Mouse (Mus musculus) neural tube, embryonic 14.5 days (tissue): ENCODE measurements around the gene Sclt1. TPM values are rescaled to one million over a fixed set of nuclear protein-coding genes. Genes with fewer than 3 reads are reported as not detected.

Source experiments
- ATAC-seq: fragments of 200-750 bp; cut with Nextera tagmentation; 2 replicates; pipeline ENCODE4 v1.8.0; 2017; ENCODE audit warnings: low read depth, mild to moderate bottlenecking, moderate TSS enrichment, moderate library complexity
- H3K27ac ChIP-seq: fragments of 300-500 bp; sonication (generic); 2 replicates; pipeline ENCODE4 v1.5.1; 2014; ENCODE audit warnings: low read depth, mild to moderate bottlenecking, control low read depth, low read length, moderate library complexity, mixed read lengths
- H3K27me3 ChIP-seq: fragments of 300-500 bp; sonication (generic); 2 replicates; pipeline ENCODE4 v1.6.1; 2014; ENCODE audit warnings: low read length; ENCODE audit not compliant: control insufficient read depth, insufficient read depth
- H3K36me3 ChIP-seq: fragments of 300-500 bp; sonication (generic); 2 replicates; pipeline ENCODE4 v1.6.1; 2014; ENCODE audit warnings: low read length, mixed read lengths; ENCODE audit not compliant: control insufficient read depth, insufficient read depth
- H3K4me1 ChIP-seq: fragments of 300-500 bp; sonication (generic); 2 replicates; pipeline ENCODE4 v1.6.1; 2014; ENCODE audit warnings: low read length; ENCODE audit not compliant: control insufficient read depth, insufficient read depth
- H3K4me2 ChIP-seq: fragments of 300-500 bp; sonication (generic); 2 replicates; pipeline ENCODE4 v1.6.1; 2014; ENCODE audit warnings: mild to moderate bottlenecking, low read depth, low read length, control low read depth
- H3K4me3 ChIP-seq: fragments of 300-500 bp; sonication (generic); 2 replicates; pipeline ENCODE4 v1.5.1; 2014; ENCODE audit warnings: low read depth, low read length, control low read depth, mixed read lengths
- H3K9ac ChIP-seq: fragments of 300-500 bp; sonication (generic); replicated peaks from 2 replicates; pipeline ENCODE4 v1.6.1; 2014; ENCODE audit warnings: low read depth, mild to moderate bottlenecking, control low read depth, low read length, mixed read lengths
- H3K9me3 ChIP-seq: fragments of 300-500 bp; sonication (generic); 2 replicates; pipeline ENCODE4 v1.6.1; 2016; ENCODE audit warnings: low read length; ENCODE audit not compliant: control insufficient read depth
- WGBS: fragments of 180-500 bp; shearing (Covaris S2); extraction: QIAGEN DNeasy Blood & Tissue Kit; methylation state at CpG from one replicate; pipeline ENCODE4 v1.1.7; 2014; 5-methylcytosine and 5-hydroxymethylcytosine counted together
- polyA plus RNA-seq: library from polyadenylated mRNA; unstranded; fragments of >200 nt; fragmentation: Nextera tagmentation; extraction: Ambion mirVana; gene quantifications from 2 replicates; pipeline ENCODE4 v1.2.1, GENCODE M21; 2014

Sclt1 gene
- polyA plus RNA-seq, 1 experiment from 2014 or later = 25.6 TPM

DNA sequence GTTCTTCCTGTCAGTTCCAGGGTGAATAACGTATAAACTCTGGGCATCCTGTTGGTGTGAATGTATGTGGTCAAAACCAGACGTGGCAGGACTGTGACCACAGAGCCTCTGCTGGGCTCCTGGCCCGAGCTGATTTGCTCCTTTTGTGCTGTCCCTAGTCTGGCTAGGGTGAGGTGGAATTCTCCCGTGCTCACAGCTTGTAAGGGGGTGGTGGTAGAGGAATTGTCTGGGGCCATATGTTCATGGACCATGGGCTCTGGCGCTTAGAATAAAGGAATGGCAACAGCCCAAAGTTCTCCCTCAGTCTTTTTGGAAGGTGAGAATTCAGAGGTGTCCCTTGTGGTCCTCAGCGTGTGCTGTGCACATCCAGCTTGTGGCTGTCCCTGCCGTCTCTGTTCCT lies 149.5 kb downstream of the Sclt1 start:
- peaks cover 2% of the 10 kb centered on the region; the same call in 1 of the 2 replicates for H3K4me1 ChIP-seq
- no peak for ATAC-seq
- no peak overlapping the region for H3K4me2 ChIP-seq
- WGBS = 83% methylated on average over 7 of the region's 7 CpGs
- no peak overlapping the region for H3K4me3 ChIP-seq
- H3K9me3 ChIP-seq = no peaks in the 10 kb centered on the region
- peaks cover 8% of the 10 kb centered on the region for H3K36me3 ChIP-seq
- H3K27me3 ChIP-seq = no peaks in the 10 kb centered on the region
- no peak overlapping the region for H3K27ac ChIP-seq
- H3K9ac ChIP-seq = no peak overlapping the region

DNA sequence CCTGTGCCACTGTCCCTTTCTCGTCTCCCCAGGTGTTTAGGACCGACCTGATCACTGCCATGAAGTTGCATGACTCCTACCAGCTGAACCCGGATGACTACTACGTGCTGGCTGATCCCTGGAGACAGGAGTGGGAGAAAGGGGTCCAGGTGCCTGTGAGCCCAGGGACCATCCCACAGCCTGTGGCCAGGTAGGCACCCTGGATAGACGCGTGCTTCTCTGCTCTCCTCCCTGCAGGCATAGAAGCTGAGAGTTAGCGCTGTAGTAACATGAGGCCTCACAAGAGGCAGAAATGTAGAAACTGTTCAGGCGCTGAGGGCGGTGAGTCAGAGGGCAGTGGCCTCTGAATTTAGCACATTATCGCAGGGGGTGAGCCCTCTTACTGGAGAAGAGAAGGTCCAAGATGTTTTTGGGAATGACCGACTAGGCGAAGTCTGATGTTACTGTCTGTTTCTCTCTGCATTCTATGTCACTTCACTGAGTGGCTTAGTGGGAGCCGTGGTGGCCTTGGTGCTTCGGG lies 150.6 kb downstream of the Sclt1 start:
- WGBS = 95% methylated on average over 14 of the region's 14 CpGs
- H3K4me3 ChIP-seq = no peak overlapping the region
- ATAC-seq = no peak
- H3K4me1 ChIP-seq = peaks cover 2% of the 10 kb centered on the region; the same call in 1 of the 2 replicates
- H3K4me2 ChIP-seq = no peak overlapping the region
- H3K27me3 ChIP-seq = no peaks in the 10 kb centered on the region
- H3K9me3 ChIP-seq = no peaks in the 10 kb centered on the region
- peaks cover 8% of the 10 kb centered on the region for H3K36me3 ChIP-seq
- H3K27ac ChIP-seq = no peak overlapping the region
- H3K9ac ChIP-seq = no peak overlapping the region

DNA sequence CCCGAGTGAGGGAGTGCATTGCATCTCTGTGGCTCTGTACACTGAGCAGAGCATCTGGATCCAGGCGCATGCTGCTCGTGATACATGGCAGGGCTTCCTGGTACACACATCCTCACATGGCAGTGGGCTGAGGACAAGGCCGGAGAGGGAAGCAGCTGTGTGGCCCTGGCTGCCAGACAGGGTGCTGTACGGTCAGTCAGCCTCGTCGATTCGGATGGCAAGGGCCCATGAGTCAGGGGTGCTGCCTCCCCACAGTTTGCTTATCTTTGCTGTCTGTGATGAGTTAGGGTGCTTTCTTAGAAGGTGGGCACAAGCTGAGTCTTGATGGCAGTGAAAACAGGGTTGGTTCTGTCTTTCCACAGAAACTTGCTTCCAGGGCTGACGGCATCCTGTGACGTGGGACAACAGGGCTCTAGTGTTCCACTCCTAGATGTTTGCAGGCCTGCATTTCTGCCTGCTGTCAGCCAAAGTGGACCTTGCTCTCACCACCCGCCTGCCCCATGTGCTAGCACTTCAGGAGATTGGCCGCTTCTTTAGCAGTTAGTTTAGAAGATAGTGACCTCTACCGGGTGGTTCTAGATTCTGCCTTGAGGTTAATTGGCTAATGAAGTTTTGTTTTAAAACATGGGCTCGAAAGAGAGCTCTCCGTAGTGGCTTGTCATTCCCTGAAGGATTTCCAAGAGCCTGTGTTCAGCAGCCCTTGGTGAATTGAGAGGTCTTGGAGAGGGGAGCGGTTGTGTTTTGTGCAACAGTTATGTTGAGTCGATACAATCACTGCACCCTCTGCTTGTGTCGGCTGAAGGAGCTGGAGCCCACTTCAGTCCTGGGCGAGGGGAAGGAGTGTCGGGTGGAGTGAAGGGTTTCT lies 151.4 kb downstream of the Sclt1 start:
- no peak for ATAC-seq
- 93% methylated on average over 20 of the region's 20 CpGs for WGBS
- Histone ChIP-seq H3K4me1 (peaks cover 2% of the 10 kb centered on the region; the same call in 1 of the 2 replicates), H3K9me3 (no peaks in the 10 kb centered on the region), H3K27ac (no peak overlapping the region), H3K4me3 (no peak overlapping the region), H3K4me2 (no peak overlapping the region), H3K9ac (no peak overlapping the region), H3K27me3 (no peaks in the 10 kb centered on the region), H3K36me3 (peaks cover 8% of the 10 kb centered on the region)

DNA sequence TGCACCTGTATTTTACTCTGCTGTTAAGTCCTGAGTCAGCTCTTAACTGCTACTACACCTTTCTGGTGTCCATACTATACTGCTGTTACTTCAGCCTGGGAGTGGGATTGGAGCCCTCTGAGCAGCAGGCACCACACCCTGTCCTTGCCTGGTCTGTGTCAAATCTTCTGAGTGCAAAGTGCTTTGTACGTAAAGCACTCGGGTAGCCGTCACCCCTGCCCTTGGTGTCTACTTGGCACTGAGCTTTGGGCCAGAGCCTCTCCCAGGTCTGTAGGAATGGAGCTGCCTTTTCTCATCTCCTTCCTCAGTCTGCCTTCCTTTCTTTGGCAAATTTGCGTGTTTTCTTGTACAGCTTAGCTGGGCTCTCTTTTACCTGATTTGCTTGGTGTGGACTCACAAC lies 152.3 kb downstream of the Sclt1 start:
- 97% methylated on average over 4 of the region's 4 CpGs for WGBS
- H3K27ac ChIP-seq = no peak overlapping the region
- H3K4me3 ChIP-seq = no peak overlapping the region
- ATAC-seq = no peak
- H3K36me3 ChIP-seq = peaks cover 8% of the 10 kb centered on the region
- no peak overlapping the region for H3K9ac ChIP-seq
- no peak overlapping the region for H3K4me2 ChIP-seq
- no peaks in the 10 kb centered on the region for H3K27me3 ChIP-seq
- no peaks in the 10 kb centered on the region for H3K9me3 ChIP-seq
- H3K4me1 ChIP-seq = peaks cover 2% of the 10 kb centered on the region; the same call in 1 of the 2 replicates

DNA sequence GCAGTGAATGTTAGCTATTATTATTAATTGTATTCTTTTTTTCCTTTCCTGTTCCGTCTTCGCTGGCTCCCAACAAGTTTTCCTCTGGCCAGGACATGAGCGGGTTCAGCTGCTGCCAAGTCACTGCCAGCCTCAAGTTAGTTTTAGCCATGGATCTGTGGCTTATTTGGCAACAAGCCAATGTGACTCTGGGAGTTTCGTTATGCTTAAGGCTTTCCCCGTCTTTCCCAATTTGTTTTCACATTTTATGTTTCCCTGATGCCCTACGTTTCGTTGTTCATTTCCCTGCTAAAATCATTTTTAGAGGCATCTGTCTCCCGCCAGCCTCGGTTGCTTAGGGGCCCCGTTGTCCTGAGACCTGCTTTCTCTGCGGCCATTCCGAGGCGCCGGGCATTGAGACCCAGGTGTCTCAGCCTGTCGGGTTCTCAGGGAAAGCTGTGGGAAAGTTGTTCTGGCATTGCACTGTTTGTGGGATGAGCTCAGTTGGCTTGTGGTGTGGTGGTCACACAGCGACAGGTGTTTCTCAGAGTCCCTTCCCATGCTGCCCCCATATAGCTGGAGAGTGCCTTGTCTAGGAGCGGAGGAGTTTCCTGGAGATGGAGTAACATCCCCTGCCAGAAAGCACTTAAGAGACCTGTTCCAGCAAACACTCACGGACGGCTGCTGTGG lies 152.9 kb downstream of the Sclt1 start:
- H3K4me2 ChIP-seq = no peak overlapping the region
- WGBS = 74% methylated on average over 19 of the region's 19 CpGs

DNA sequence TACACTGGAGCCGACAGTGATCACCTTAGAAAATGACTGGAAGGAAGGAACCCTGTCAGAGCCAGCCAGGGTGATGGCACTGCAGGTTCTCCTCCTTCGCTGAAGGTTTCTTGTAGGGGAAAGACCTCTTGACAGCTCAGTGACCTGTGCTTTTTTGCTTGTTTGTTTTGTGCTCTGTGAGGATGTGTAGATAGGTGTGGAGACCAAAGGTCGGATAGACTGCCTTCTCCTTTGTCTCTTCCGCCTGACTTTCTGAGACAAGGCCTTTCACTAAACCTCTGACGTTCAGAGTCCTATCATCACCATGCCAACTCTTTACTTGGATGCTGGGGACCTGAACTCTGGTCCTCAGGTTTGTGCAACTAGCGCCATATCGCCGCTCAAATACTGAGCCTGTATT lies 153.8 kb downstream of the Sclt1 start:
- no peak overlapping the region for H3K4me3 ChIP-seq
- H3K4me1 ChIP-seq = peaks cover 2% of the 10 kb centered on the region; the same call in 1 of the 2 replicates
- no peak overlapping the region for H3K9ac ChIP-seq
- no peaks in the 10 kb centered on the region for H3K9me3 ChIP-seq
- ATAC-seq = no peak
- H3K36me3 ChIP-seq = no peaks in the 10 kb centered on the region
- WGBS = 73% methylated on average over 8 of the region's 8 CpGs
- H3K27me3 ChIP-seq = no peaks in the 10 kb centered on the region
- no peak overlapping the region for H3K4me2 ChIP-seq
- H3K27ac ChIP-seq = no peak overlapping the region

More for the DNA sequence above, 152.9 kb downstream of the Sclt1 start:
- no peak for ATAC-seq
- Histone ChIP-seq H3K36me3 (peaks cover 8% of the 10 kb centered on the region), H3K4me1 (peaks cover 2% of the 10 kb centered on the region; the same call in 1 of the 2 replicates), H3K4me3 (no peak overlapping the region), H3K27me3 (no peaks in the 10 kb centered on the region), H3K9ac (no peak overlapping the region), H3K27ac (no peak overlapping the region; the same call in 1 of the 2 replicates), H3K9me3 (no peaks in the 10 kb centered on the region)

DNA sequence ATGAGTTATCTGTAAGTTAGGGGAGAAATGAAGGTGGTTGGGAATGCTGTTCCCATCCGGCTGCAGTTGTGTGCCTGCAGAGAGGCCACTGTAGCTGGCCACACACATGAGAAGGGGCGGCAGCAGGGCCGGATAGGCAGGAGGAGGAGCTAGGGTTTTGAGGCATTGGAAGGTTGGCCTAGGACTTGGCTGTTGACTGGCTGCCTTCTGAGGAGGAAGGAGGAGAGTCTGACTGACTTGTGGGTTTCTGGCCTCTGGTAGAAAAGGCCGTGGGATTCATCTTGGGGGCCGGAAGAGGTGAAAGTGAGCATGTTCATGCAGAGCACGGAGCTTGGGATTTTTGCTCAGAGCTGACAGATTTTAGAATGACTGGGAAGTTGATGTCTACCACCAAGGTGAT lies 154.7 kb downstream of the Sclt1 start:
- H3K9me3 ChIP-seq = no peaks in the 10 kb centered on the region
- no peaks in the 10 kb centered on the region for H3K36me3 ChIP-seq
- peaks cover 2% of the 10 kb centered on the region; the same call in 1 of the 2 replicates for H3K4me1 ChIP-seq
- H3K4me3 ChIP-seq = no peak overlapping the region
- no peak overlapping the region for H3K27ac ChIP-seq
- ATAC-seq = no peak
- WGBS = 78% methylated on average over 6 of the region's 6 CpGs
- H3K9ac ChIP-seq = no peak overlapping the region
- H3K4me2 ChIP-seq = no peak overlapping the region
- no peaks in the 10 kb centered on the region for H3K27me3 ChIP-seq

DNA sequence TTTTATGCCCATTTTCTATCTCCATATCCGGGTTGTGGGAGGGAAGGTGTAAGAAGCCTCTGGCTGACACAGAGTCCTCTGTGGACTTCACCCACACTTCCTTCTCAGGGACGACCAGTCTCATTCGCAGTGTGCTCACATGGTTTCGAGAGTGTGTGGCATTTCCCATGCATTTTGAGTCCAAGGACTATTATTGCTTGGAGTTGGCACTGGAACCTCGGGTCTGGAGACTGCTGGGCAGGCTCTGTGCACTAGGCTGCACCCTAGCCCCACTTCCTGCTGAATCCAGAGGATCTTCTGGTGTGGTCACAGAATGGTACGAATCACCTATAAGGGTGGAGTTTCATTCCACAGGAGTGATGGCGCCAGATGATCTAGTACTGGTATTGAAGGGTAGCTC lies 155.4 kb downstream of the Sclt1 start:
- Histone ChIP-seq H3K27me3 (no peaks in the 10 kb centered on the region), H3K9me3 (no peaks in the 10 kb centered on the region), H3K9ac (no peak overlapping the region), H3K36me3 (no peaks in the 10 kb centered on the region), H3K4me1 (peaks cover 2% of the 10 kb centered on the region; the same call in 1 of the 2 replicates), H3K27ac (no peak overlapping the region), H3K4me2 (no peak overlapping the region), H3K4me3 (no peak overlapping the region)
- ATAC-seq = no peak
- WGBS = 89% methylated on average over 7 of the region's 7 CpGs

DNA sequence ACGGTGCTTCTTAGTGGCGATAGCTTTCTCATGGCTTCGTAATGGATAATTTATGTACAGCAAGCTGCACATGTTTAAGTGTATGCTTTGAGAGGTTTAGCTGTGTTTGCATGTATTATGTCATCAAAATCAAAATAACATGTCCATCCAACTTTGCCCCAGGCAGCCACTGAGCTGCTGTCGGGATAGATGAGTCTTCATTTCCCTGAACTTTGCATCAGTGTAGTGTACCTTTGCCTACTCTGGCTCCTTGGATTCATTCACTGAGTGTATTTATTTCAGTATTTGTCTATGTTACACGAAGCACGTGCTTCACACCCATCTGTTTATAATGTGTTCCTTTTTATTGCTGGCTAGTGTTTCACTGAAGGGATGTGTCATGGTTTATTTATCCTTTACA lies 156.0 kb downstream of the Sclt1 start:
- no peak overlapping the region for H3K4me3 ChIP-seq
- no peak for ATAC-seq

More for the DNA sequence above, 156.0 kb downstream of the Sclt1 start:
- Histone ChIP-seq H3K27ac (no peak overlapping the region), H3K9me3 (no peaks in the 10 kb centered on the region), H3K4me1 (peaks cover 7% of the 10 kb centered on the region), H3K9ac (no peak overlapping the region), H3K27me3 (no peaks in the 10 kb centered on the region), H3K36me3 (no peaks in the 10 kb centered on the region), H3K4me2 (no peak overlapping the region)
- WGBS = 57% methylated on average over 6 of the region's 6 CpGs
